Mouse (Mus musculus) lung, adult 2 months (tissue): ENCODE measurements at regions not wholly inside any gene's neighbourhood (a gene's known extent, or its start where the extent isn't known, plus 50 kb on each side); places are given as distances from the start of the nearest gene placed in this dataset.

ENCODE experiments used
- CTCF ChIP-seq: fragments of 200-500 bp; IDR thresholded peaks from 2 replicates; pipeline ENCODE4 v1.5.1; 2011; ENCODE audit warnings: mild to moderate bottlenecking, low read length, control low read depth; ENCODE audit not compliant: insufficient read depth
- POLR2A ChIP-seq: fragments of 200-500 bp; IDR thresholded peaks from 2 replicates; pipeline ENCODE4 v1.6.1; 2011; ENCODE audit warnings: low read depth, mild to moderate bottlenecking, control low read depth, low read length, borderline replicate concordance; ENCODE audit errors: extremely low read depth

- no peak for TF ChIP-seq POLR2A
- TF ChIP-seq CTCF: no peak
Observed at GRCm38 (mm10) chr16:29775879-29776278, 196.7 kb downstream of the Opa1 start.
